Mouse (Mus musculus) brain, adult 2 months (tissue): ENCODE results near the gene Slc25a43.

ENCODE experiments used
- DNase-seq: peaks from one replicate; pipeline ENCODE4 v3.0.0; 2011; ENCODE audit warnings: low read depth, low spot score

Gene Slc25a43

GRCm38 (mm10) chrX:36743503-36744101, at the start of gene Slc25a43:
Slc25a43 (plus strand) TSS chrX:36743659.
- DNase-seq: no peak

GRCm38 (mm10) chrX:36740124-36740951, 3.1 kb upstream of the Slc25a43 start:
- DNase-seq: no peak

GRCm38 (mm10) chrX:36741278-36741677, 2.2 kb upstream of the Slc25a43 start:
- DNase-seq: no peak

GRCm38 (mm10) chrX:36742744-36743143, 715 bp upstream of the Slc25a43 start:
- no peak for DNase-seq

GRCm38 (mm10) chrX:36744735-36745134, 1.3 kb downstream of the Slc25a43 start:
- peak; percentile 72 for DNase-seq

DNA sequence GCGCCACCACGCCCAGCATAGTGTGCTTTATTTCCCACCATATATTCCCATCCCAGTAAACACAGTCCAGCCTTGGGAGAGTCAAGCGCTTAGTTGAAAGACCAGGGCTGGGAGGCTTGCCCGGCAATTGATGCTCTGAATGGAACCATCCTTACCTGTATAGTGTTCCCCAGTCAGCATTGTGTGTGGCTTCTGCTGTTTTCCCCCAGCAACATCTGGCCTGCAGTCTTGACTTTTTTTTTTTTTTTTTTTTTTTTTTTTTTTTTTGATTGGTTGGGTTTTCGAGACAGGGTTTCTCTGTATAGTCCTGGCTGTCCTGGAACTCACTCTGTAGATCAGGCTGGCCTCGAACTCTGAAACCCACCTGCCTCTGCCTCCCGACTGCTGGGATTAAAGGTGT, 1.9 kb downstream of the Slc25a43 start:
- DNase-seq: no peak

DNA sequence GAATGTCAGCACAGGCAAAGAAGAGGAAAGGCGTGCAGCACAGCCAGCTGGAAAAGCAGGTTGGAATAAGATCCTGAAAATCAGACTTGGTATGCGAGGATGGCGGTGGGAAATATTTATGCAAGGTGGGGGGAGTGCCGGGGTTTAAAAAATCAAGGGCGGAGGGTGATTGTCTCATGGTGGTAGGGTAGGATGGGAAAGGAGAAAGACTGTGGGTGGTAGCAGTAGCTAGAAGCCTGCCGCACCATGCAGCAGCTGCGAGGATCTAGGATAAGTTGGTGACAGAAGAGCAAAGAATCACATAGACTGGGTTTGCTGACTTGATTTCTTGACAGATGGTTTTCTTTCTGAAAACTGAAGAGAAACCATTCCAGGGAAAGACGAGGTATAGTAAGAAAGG, 3.3 kb downstream of the Slc25a43 start:
- peak; percentile 59 for DNase-seq

DNA sequence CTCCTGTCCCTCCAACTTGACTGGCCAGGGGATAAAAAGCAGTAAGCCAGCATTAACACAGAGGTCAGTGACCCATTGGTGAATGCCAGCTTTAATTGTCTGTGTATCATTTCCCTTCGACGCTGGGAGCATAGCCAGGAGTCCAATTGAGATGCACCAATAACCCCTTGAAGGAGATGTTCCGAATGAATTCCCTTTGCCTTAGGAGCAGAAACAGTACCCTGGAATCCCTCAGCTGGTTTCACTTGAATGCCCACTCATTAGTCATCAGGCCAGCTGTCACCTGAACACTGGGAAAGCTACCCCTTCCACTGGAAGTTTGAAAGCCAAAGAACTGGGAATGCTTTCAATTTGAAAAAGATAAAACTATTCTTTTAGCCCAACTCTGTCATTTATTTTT, 5.1 kb downstream of the Slc25a43 start:
- DNase-seq: peak; percentile 54

GRCm38 (mm10) chrX:36749281-36749785, 5.9 kb downstream of the Slc25a43 start:
- peak; percentile 49 for DNase-seq

GRCm38 (mm10) chrX:36750591-36750990, 7.1 kb downstream of the Slc25a43 start:
- no peak for DNase-seq

- no peak for DNase-seq
These were observed 9.1 kb downstream of the Slc25a43 start for GRCm38 (mm10) chrX:36752586-36752985.

DNA sequence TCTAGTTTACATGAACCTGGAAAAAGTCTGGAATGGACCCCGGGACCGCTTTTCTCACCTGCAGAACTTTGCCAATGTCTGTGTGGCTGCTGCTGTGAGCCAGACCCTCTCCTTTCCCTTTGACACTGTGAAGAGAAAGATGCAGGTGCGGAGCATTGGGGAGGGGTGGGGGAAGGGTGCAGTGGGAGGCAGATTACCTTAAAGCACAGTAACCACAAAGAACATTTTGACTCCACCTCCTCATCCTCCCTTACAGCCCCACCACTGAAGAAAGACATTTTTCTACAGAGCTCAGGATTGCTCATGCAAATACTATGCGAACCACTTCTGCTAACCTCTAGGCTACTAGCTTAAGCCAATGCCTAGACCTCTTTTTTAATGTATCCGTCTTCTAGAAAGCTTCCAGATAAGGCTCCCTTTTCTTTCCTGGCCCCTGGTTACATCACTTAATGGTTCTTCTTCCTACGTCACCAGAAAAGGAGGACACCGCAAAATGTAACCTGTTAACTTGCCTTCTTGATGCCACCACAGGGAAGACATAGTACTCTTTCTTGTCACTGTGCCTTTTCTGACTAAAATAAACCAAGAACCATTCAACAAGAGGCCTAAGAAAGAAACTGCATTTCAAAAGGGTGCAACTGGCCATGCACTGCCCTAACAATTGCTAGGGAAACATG, 14.5 kb downstream of the Slc25a43 start:
- no peak for DNase-seq

GRCm38 (mm10) chrX:36758566-36758965, 15.1 kb downstream of the Slc25a43 start:
- DNase-seq: no peak

DNA sequence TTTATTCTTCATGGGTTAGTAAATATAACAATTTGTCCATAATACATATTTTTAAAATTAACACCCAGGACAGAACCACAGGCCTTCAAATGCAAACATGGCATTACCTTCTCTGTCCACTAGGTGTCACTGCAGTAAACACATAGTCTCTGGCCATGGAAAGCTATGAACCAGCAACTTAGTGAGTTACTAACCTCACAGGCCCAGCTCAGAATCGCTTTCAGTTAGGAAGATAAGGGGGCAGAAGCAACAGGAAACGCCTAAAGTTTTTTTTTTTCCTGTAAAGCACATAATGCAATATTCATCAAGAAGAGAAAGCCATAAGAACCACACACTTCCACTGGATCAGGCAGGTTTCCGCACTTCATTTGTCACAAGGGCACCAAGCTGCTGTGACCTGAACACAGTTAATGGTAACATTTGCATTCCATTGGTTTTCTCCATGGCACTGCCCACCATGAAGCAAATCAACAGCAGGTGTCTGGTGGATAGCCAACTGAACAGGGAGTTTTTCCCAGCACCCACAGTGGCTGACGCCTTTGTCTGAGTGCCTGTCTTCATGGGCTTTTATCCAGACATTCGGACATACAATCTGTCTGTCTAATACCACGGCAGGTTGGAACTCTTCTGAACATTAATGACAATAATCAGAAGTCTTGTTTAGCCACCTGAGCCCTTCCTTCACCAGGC, 17.6 kb downstream of the Slc25a43 start:
- peak; percentile 74 for DNase-seq

- DNase-seq: no peak
These were observed 18.8 kb downstream of the Slc25a43 start for GRCm38 (mm10) chrX:36762289-36762688.

DNA sequence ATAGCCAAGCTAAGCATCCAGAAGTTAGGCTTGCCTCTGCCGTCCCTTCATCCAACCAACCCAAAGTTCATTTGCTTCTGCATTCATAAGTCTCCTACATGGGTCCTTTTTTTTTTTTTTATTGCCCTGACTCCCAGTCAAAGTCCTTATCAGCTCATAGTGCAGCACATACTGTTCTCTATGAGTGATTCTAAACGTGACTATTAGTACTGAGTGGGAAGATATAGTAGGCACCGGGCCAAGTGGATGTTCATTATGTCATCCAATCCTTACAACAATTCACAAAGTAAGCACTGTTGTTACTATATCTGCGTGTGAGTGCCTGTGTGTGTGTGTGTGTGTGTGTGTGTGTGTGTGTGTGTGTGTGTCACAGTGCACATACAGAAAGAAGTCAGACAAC, 19.4 kb downstream of the Slc25a43 start:
- no peak for DNase-seq

DNA sequence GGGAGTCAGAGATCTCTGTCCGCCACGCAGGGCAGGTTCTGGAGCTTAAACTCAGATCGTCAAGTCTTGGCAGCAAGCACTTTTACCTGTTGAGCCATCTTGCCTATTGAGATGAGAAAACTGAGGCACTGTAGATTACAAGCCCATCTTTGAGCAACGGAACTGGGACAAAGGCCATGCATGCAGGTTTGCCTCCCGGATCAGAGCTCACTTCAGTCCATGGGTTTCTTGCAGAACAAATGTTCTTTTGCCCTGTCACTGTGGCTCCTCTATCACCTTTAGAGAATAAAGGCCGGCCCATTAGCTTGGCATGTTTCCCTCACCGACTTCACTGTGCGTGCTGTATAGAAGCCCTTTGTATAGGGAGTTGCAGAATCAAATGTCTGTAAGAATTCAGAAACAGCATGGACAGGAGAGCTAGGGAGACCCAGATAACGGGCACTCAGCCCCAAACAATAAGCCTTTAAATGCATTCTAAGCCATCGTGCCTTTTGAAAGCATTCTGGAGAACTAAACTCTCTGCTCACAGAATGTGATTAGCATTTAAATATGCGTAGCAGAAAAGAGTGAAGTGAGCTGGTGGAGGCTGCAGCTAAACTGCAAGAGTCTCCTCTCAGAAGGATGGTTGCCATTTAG, 20.0 kb downstream of the Slc25a43 start:
- no peak for DNase-seq

- no peak for DNase-seq
These were observed 20.5 kb downstream of the Slc25a43 start for GRCm38 (mm10) chrX:36763934-36764317.

- DNase-seq: no peak
These were observed 23.9 kb downstream of the Slc25a43 start for GRCm38 (mm10) chrX:36767386-36767785.

DNA sequence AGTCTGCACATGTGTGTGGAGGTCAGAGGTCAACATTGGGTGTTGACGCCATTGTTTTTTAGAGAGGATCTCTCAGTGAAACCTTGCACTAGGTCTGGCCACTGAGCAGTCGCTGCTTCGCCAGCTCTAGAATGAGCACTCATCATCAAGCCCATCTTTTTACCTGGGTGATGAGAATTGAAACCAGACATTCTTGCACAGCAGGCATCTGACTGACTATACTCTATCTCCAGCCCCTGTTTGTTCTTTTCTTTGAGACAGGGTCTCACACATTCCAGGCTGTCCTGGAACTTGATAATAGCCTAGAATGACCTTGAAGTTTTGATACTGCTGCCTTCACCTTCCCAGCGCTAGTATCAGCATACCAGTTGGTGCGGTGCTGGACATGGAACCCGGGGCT, 29.1 kb downstream of the Slc25a43 start:
- no peak for DNase-seq

DNA sequence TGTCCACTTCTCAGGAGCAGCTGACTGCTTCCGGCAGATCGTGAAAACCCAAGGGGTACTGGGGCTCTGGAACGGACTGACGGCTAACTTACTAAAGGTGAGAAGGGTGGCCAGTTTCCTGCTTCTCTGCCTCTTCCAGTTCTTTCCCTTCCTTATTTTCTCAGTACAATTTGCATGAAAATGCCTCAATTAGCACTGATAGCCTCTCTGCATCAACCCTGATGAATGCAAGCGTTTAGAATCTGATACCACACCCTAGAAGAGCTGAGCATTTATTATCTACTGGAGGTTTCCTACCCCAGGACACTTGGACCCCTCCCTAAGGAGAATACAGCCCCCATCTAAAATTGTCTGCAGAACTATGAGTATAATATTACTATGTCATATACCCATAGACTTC, 32.1 kb downstream of the Slc25a43 start:
- no peak for DNase-seq
